Mouse (Mus musculus) right cerebral cortex, postnatal 36 days (tissue): Measurements from ENCODE around the gene 2410137M14Rik.
"Not testable (repeated sequence)": the region's sequence is repeated elsewhere in the genome, so short reads cannot be mapped to it uniquely, and the experiment has no call there.

ENCODE experiments used
- DNase-seq, 2 experiments: peaks; one replicate each; pipeline ENCODE4 v3.0.0; 2022; ENCODE audit warnings: low spot score in 2 of 2, mixed read lengths in 1 of 2

2410137M14Rik gene

DNA sequence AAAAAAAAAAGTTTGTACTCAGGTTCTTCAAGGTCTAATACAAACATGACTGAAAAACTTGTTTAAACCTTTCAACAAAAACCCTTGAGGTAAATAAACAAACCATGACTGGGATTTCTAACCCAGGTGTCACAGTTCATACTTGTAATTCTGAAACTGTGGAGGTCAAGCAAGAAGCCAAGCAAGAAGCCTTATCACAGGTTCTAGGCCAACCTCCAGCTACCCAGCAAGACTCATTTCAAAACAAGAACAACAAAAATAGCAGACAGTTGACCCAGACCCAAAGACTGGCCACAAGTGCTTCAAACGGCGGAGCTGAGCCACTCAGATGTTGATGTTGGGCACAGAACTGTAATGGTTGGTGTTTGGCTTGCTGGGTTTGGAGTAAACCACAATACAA, 13.5 kb upstream of the 2410137M14Rik start:
- no peak for DNase-seq

- DNase-seq: no peak
Observed at GRCm38 (mm10) chr17:36993770-36994325, 12.8 kb upstream of the 2410137M14Rik start.

GRCm38 (mm10) chr17:36992336-36993104, 11.5 kb upstream of the 2410137M14Rik start:
- DNase-seq: peak in 1 of 2 experiments; percentile 19

DNA sequence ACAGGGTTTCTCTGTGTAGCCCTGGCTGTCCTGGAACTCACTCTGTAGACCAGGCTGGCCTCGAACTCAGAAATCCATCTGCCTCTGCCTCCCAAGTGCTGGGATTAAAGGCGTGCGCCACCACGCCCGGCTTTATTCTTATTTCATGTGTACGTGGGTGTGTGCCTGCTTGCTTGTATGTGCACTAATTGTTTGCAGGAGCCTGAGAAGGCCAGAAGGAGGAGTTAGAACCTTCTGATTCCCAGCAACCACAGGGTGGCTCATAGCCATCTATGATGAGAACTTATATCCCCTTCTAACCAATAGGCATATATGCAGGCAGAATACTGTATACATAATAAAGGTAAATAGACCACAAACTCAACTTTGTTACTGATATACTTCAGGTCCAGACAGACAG, 9.6 kb upstream of the 2410137M14Rik start:
- DNase-seq: not testable (repeated sequence)

DNA sequence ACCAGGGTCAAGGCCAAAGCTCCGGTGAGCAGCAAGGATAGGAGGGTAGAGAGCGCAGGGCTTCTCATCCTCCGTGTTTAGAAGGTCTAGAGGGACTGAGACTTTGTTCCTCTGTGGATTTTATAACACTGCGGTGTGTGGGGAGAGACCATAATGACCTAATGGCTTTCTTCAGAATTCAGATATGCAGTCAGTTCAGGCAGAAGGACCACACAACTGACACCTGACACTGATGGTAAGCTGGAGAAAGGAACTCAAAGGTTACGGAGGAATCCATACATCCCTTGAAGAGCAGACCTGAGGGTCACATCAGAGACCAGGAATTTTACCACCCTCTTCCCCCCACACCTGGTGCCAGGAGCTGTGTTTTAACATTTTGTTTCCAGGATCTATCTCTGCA, 8.4 kb upstream of the 2410137M14Rik start, which contains the start of gene H2-M5:
Gene H2-M5, minus strand, starts transcription at position 101 of the 400 bp plus-strand sequence.
- DNase-seq: no peak

DNA sequence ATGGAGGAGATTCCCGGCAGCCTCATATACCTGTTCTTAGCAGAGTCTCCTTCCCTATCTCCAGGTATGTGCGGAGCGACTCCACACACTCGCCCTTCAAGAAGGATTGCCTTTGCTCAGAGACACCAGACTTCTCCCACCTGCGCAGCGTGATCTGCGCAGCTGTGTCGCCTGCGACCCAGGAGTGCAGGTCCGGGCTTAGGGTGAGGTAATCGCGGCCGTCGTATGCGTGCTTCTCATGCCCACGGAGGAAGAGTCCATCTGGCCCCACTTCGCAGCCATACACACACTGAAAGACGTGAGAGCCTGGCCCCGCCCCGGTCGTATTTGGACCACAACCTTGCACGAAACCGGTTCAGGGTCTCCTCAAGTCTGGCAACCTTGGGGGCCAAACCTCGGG, 7.4 kb upstream of the 2410137M14Rik start:
- no peak for DNase-seq

DNA sequence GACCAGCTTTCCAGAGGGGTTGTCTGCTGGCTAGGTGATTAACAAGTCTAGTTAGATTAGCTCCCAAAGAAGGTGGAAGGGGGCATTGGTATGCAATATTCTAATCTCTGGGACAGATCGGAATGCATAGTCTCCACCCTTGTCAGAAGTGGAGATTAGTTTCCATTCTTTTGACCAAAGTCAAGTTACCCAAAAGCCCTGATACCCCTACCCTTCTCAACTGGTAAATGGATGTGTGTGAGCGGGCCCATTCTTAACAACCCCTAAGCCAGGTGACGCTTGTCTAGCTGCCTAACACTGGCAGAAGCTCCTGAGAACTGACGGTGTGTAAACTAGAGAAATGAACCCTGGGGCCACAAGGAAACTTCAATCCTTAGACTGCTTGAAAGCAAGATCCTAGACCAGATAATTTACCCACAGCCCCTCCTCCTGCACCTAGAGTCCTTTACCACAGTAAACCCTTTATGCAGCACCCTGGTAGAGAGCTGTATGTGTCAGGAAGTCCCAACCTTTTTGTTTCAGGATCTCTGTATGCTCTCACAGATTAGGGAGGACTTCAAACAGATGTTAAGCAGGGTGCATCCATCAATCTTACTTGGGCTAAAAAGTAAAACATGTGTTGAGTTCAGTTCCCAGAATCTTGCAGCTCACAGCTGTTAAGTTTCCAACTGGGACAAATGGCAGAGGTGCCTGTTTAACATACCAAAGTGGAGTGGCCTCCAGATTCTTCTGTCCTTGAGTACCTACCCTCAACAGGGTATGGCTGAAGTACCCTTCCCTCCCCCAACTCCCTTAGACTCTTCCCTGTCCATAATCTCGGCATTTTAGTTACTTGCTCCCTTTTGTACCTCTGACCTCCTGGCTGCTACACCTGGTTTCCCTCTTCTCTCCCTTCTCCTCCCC, 1.5 kb upstream of the 2410137M14Rik start:
- no peak for DNase-seq

GRCm38 (mm10) chr17:36981845-36982244, 808 bp upstream of the 2410137M14Rik start:
- DNase-seq: no peak

DNA sequence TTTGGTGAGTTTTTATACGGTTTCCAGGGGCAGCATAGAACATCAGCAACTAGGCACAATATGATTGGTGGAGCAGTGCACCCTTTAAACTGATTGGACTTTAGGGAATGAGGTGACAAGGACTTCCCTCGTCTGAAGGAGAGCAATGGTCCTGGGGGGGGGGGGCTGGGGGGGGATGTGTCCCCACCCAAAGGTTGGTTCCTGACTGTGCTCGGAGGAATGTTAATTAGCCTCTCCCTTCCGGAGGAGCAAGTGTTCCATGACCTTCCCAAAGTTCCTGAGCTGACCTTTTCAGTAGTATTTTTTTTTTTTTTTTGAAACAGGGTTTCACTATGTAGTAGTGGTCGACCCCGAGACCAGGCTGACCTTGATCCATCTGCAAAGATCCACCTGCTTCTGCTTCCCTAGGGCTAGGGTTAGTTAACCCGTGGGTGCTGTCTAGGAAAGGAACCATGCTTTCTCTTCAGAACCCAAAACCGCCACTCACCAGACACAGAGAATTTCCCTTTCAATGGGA, 7.7 kb downstream of the 2410137M14Rik start:
- DNase-seq: no peak

- DNase-seq: no peak
Observed at GRCm38 (mm10) chr17:36972791-36973190, 8.2 kb downstream of the 2410137M14Rik start.

GRCm38 (mm10) chr17:36971172-36971850, 9.7 kb downstream of the 2410137M14Rik start:
- DNase-seq: no peak

GRCm38 (mm10) chr17:36970316-36970890, 10.6 kb downstream of the 2410137M14Rik start:
- no peak for DNase-seq

- DNase-seq: no peak
Observed at GRCm38 (mm10) chr17:36966875-36967274, 14.2 kb downstream of the 2410137M14Rik start.

DNA sequence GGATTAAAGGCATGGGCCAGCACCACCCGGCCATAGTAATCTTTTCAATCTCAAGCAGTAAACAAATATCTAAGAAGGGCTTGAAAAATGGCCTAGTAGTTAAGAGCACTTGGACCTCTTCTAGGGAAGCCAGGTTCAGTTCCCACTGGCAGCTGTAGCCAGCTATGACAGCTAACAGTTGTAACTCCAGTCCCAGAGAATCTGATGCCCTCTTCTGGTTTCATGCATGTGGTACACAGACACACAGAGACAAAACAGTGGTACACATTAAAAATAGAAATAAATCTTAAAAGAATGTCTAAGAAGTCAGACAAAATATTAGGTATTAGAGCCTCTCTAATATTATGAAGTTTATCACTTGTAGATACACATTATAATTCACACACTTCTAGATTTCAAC, 19.9 kb downstream of the 2410137M14Rik start:
- DNase-seq: no peak

GRCm38 (mm10) chr17:36958884-36959283, 22.2 kb downstream of the 2410137M14Rik start:
- DNase-seq: no peak

GRCm38 (mm10) chr17:36957999-36958743, 22.9 kb downstream of the 2410137M14Rik start, which contains the start of the genes Znrd1 and Znrd1as:
Gene Znrd1, minus strand, starts transcription at chr17:36958559.
Gene Znrd1as, plus strand, starts transcription at chr17:36958592.
- peak; percentile 94 to 96 for DNase-seq

DNA sequence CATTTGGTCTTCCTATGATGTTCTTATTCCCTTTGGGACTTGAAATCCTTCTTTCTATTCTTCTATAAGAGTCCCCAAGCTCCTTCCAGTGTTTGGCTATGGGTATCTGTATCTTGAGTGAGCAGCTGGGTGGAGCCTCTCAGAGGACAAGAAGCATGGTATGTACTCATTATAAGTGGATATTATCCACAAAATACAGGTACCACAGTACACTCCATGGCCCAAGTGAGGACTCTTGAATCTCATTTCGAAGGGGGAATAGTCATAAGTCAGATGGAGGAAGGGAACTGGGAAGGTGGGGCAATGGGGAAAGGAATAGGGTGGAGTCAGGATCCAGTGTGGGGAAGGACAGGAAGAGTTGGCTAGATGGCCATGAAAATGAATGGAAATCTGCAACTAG, 28.0 kb downstream of the 2410137M14Rik start:
- DNase-seq: no peak

GRCm38 (mm10) chr17:36952631-36953030, 28.4 kb downstream of the 2410137M14Rik start:
- DNase-seq: no peak

DNA sequence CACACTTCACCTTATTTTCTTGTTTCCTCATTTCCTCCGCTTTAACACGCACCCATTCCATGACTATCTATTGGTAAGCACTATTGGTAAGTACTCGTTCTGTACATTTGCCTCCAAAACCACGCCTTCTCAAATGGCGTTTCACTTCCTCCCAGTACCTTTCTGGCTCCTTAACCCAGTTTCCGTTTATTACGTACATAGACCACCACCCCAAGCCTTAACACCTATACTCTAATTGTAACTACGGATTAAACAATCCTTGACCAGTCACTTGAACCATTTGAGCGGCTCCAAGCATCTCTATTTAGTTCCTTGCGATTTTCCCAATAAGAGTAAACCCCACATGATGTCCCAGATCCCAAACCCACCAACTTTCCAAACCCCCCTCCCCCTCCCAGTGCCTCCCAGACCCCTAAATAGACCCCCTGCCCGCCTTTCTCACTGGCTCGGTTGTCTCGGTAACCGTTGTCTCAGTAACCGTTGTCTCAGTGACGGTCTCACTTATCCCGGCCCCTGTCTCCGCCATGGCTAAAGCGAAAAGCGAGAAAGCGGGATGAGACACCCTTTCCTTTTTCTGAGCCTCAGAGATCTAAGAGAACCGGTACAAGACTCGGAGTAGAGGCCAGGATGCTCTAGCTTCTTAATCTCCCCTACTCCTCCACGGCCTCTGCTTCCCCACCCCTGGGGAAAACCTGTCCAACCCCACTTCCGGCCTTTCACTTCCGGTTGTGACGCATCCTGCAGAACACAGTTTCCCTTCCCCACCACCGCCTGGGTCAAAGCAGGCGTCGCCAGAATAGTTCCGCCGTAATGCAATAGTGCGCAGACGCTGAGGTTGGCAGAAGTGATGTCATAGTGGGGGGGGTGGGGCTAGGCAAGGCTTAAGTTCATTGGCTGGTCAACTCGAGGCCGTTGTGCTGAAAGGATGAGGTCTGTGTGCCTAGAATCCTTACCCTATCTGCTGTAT, 29.8 kb downstream of the 2410137M14Rik start, which contains the start of gene Ppp1r11:
Gene Ppp1r11, minus strand, starts transcription at position 761 of the 967 bp plus-strand sequence.
- DNase-seq: peak; percentile 94 to 97
